Mouse (Mus musculus): ENCODE measurements at regions not wholly inside any gene's neighbourhood (a gene's known extent, or its start where the extent isn't known, plus 50 kb on each side); places are given as distances from the start of the nearest gene placed in this dataset.
A peak's percentile ranks its signal among the peaks of the same experiment; 100 is the strongest.

- DNase-seq (ENCODE audit: inconsistent age in 2 of 2, low spot score in 1 of 2): no peak
Observed at GRCm38 (mm10) chr3:131795108-131796005, 230.8 kb downstream of the Papss1 start.

DNA sequence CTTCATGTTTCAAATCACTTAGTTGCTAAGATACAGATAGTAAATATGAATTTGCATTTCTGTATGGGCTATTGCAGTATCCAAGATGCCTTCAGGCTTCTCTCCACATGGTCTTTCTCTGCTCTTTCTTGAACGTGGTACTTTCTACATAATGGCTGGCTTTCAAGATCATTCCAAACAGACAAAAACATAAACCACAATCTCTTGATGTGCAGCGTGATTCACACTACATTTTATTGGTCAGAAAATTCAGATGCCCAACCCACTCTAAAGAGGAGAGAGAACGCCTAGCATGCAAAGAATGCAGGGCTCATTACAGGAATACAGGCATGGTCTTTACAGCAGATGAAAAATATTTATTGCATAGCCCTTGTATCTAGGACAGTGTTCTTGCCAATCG lies 235.2 kb downstream of the Papss1 start:
- no peak for DNase-seq (ENCODE audit: inconsistent age in 2 of 2, low spot score in 1 of 2)

- no peak for DNase-seq (ENCODE audit: inconsistent age in 2 of 2, low spot score in 1 of 2)
Observed at GRCm38 (mm10) chr3:131801551-131801950, 237.0 kb downstream of the Papss1 start.

DNA sequence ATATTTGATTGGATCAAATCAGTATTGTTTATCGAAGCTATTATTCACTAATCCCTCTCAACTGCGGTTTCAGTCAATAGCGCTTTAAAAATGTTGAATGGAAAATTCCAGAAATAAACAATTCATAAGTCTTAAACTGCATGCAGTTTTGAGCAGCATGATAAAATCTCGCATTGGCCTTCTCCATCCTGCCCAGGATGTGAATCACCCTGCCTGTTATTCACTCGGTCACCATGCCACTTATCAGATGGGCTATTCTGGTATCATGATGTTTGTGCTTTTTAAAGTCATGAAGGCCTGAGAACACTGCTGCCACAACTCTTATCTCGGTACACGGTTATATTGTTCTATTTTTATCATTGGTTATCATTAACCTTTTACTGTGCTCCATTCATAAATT lies 238.3 kb downstream of the Papss1 start:
- DNase-seq (ENCODE audit: inconsistent age in 2 of 2, low spot score in 1 of 2): peak; percentile 66 to 86

DNA sequence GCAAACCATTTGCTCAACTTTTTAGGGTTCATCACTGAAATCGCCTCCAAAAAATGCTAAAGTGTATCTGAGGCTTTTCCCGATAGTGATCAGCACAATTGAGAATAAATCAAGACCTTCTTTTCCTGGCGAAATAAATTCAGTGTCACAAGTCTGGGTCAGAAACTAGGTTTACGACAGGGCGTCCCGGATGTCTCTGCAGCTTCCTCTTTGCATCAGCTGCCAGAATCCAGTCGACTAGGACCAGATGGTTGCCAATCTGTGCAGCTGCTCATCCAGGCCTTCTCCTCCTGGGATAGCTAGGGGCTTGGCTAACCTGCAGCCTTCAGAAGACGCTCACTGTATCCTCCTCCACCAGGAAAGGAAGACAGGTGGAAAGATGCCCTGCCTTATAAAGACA lies 243.6 kb downstream of the Papss1 start:
- DNase-seq (ENCODE audit: inconsistent age in 2 of 2, low spot score in 1 of 2): peak; percentile 12 to 51

GRCm38 (mm10) chr3:131812968-131813367 lies 248.4 kb downstream of the Papss1 start:
- DNase-seq (ENCODE audit: inconsistent age in 2 of 2, low spot score in 1 of 2): peak in 1 of 2 experiments; percentile 63

DNA sequence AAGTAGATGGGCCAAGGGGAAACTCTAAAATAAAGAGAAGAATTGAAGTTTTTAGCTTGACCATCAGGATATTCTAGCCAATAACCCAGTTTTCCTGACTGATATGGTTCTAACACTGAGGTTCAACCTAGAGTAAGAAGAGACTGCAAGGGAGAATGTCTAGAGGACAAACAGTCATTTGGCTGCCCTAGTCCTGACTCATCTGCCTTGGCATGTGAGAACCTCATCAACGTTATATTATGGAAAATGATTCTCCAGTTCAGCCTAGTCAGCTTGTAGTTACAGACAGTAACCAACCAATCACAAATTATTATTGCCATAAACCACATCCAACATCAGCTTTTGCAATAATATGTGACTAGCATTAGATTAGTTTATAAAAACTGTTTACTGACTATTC lies 254.2 kb downstream of the Papss1 start:
- no peak for DNase-seq (ENCODE audit: inconsistent age in 2 of 2, low spot score in 1 of 2)

DNA sequence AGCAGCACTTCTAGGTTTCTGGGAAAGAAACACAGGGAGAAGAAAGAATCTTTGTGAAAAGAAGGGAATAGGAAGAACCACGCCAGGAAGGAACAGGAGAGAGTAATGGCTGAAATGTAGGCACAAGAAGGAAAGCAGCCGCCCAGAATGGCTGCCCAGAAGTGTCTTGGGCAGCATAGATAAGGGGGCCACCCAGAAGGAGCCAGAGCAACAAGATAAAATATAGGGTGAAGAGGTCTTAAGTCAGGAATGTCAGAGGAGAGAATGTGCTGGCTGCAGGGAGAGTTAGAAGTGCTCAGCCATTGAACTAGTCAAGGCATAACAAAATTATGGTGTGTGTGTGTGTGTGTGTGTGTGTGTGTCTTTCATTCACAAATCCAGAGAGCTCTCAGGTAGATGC lies 227.7 kb upstream of the Dkk2 start:
- no peak for DNase-seq (ENCODE audit: inconsistent age in 2 of 2, low spot score in 1 of 2)

- no peak for DNase-seq (ENCODE audit: inconsistent age in 2 of 2, low spot score in 1 of 2)
Observed at GRCm38 (mm10) chr3:131859083-131859482, 226.0 kb upstream of the Dkk2 start.

DNA sequence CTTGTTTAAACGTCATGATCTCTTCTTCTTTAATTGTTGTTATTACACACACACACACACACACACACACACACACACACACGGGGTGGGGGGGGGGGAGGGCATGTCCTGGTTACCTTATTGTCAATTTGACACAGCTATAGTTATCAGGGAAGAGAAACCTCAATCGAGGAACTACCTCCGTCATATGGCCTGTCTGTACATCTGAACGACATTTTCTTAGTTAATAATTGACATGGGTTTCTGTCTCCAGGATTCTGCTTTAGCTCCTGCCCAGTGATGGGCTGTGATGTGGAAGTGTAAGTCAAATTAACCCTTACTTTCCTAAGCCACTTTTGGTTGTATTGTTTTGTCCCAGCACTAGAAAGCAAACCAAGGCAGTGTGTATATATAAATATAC lies 220.0 kb upstream of the Dkk2 start:
- DNase-seq (ENCODE audit: inconsistent age in 2 of 2, low spot score in 1 of 2): no peak

DNA sequence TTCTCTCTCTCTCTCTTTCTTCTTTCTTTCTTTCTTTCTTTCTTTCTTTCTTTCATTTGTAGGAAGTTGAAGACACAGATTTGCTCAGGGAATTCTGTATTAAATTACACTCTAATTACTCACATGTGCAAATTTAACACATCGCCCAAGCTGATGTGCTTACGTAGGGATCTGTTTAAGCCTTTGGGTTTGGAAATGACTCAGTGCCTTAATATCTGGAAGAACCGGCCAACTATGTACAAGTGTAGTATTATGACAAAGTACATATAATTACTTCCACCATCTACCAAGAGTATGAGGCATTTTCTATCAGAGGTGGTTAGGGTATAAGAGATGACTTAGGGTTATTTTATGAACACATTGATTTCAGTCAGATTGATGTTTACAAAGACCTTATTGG lies 217.8 kb upstream of the Dkk2 start:
- no peak for DNase-seq (ENCODE audit: inconsistent age in 2 of 2, low spot score in 1 of 2)

DNA sequence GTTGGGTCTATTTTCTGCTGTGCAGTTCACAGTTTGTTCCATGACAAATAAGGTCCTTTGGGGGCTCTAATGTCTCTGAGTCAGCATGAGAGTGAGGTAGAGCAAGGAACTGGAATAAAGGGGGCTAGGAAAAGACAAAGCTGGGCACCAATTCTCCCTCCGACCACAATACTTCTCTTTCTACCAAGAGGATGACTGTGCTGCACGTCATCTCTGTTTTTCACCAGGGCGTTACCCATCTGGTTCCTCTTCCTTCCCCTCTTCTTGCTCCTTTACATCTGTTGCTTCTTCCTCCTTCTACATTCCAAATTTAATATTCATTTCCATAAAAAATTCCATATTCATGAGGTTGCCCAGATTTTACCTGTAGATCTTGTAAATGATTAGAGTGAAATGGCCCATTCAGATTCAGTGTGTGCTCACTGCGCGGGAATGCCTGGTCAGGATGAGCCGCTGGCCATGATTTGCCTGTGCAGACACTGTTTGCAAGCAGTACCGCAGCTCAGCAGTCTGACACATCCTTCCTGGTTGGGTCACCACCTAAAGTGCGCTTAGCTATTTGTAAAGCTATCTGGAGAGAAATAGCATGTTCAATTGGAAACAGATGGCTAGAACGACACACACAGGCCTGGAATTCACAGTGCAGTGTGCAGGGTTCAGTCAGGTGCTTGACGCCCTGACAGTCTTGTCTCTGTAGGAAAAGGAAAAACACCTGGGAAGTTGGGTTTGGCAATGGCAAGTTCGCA lies 216.7 kb upstream of the Dkk2 start:
- DNase-seq (ENCODE audit: inconsistent age in 2 of 2, low spot score in 1 of 2): no peak

- DNase-seq (ENCODE audit: inconsistent age in 2 of 2, low spot score in 1 of 2): no peak
Observed at GRCm38 (mm10) chr3:131869306-131869705, 215.8 kb upstream of the Dkk2 start.

- no peak for DNase-seq (ENCODE audit: inconsistent age in 2 of 2, low spot score in 1 of 2)
Observed at GRCm38 (mm10) chr3:131882667-131883066, 202.4 kb upstream of the Dkk2 start.

DNA sequence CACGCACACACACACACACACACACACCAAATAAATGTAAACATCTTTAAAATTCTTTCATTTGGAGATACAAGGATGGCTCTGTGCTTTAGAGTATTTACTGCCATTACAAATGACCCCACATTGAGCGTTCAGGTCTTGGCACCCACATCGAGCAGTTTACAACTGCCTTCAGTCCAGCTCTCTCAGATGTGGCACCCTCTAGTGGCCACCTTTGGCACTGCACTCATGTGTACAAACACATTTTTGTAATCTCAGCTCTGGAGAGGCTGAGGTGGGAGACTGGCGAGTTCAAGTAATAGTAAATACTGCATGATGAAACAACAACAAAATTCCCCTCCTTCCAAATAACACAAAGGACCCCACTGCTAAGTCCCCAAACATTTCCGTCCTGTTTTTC lies 198.6 kb upstream of the Dkk2 start:
- DNase-seq (ENCODE audit: inconsistent age in 2 of 2, low spot score in 1 of 2): peak; percentile 10 to 56

DNA sequence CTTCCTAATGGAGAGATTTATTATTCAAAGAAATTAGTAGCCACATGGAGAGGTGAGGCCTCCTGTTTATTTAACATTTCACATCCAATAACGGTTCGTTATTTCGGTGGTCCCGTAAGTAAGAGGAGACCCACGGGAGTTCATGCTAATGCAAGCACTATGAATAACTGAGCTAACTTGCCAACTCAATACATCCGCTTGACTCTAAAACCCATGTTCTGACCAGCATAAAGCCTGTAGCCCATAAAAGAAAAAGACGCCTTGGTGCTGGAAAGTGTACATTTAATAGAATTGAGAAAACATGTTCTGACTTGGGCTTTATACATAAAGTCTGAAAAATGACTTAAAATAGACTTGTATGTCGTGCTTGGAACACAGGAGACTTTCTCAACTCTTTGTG lies 198.1 kb upstream of the Dkk2 start:
- DNase-seq (ENCODE audit: inconsistent age in 2 of 2, low spot score in 1 of 2): no peak

- DNase-seq (ENCODE audit: inconsistent age in 2 of 2, low spot score in 1 of 2): no peak
Observed at GRCm38 (mm10) chr3:131887670-131888069, 197.4 kb upstream of the Dkk2 start.

DNA sequence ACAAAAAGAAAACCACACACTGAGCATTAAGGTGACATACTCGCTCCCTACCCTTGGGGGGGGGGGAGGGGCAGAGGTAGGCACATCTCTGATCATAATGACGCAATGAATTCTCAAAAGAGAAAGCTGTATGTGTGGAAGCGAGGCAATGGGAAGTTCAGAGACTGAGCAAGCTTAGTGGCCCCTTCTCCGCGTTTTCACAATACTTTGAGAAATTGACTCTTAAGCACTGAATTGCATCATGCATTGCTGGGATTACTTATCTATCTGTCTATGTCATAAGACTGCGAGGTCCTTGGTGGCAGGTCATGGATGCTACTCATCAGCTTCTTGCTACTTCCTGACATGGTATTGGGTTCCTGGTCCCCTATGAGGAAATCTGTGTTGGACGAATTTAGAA lies 193.2 kb upstream of the Dkk2 start:
- no peak for DNase-seq (ENCODE audit: inconsistent age in 2 of 2, low spot score in 1 of 2)

GRCm38 (mm10) chr3:131893061-131893804 lies 191.9 kb upstream of the Dkk2 start:
- no peak for DNase-seq (ENCODE audit: inconsistent age in 2 of 2, low spot score in 1 of 2)

GRCm38 (mm10) chr3:131895057-131895456 lies 190.0 kb upstream of the Dkk2 start:
- no peak for DNase-seq (ENCODE audit: inconsistent age in 2 of 2, low spot score in 1 of 2)

DNA sequence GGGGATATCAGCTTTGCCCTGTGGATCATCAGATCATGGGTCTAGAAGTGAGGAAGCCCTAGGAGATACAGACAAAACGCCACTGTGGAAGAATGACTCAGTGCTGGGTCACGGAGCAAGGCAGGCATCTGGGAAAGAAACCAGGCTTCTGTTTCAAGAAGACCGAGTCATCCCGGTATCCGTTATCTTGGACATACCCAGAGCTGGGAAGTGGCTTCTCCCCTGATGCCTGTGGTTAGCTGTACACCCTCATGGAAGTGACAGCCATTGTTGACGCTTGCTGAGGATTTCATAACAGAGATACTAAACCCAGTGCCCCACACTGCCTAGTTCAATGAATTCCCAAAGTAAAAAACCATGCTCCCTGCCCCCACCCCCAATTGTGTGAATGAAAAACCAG lies 171.6 kb upstream of the Dkk2 start:
- DNase-seq (ENCODE audit: inconsistent age in 2 of 2, low spot score in 1 of 2): no peak

- DNase-seq (ENCODE audit: inconsistent age in 2 of 2, low spot score in 1 of 2): no peak
Observed at GRCm38 (mm10) chr3:131914372-131914771, 170.7 kb upstream of the Dkk2 start.

All from adrenal gland, adult (tissue).